Mouse (Mus musculus) myocyte (in vitro differentiated cells): ENCODE results near the gene Dazap1.

Experiments used
- E2F4 ChIP-seq: IDR thresholded peaks from one replicate; pipeline ENCODE4 v1.6.1; 2011; ENCODE audit warnings: mild to moderate bottlenecking, control low read depth, moderate library complexity; ENCODE audit not compliant: insufficient read depth
- MAX ChIP-seq: IDR thresholded peaks from one replicate; pipeline ENCODE4 v1.6.1; 2011; ENCODE audit warnings: low read depth, mild to moderate bottlenecking, control low read depth
- MYOD1 ChIP-seq, 3 experiments: IDR thresholded peaks; one replicate each; pipeline ENCODE4 v1.6.1; 2011; ENCODE audit warnings: control low read depth in 2 of 3, low read depth in 2 of 3, mild to moderate bottlenecking in 2 of 3, moderate library complexity in 1 of 3; ENCODE audit not compliant: insufficient read length in 2 of 3, control insufficient read depth in 1 of 3
- POLR2A ChIP-seq: IDR thresholded peaks from one replicate; pipeline ENCODE4 v1.6.1; 2011; ENCODE audit warnings: low read depth, mild to moderate bottlenecking, control low read depth, moderate library complexity; ENCODE audit not compliant: insufficient read length
- POLR2AphosphoS2 ChIP-seq: IDR thresholded peaks from one replicate; pipeline ENCODE4 v1.6.1; 2011; ENCODE audit warnings: low read depth, control low read depth; ENCODE audit not compliant: insufficient read length

DNA sequence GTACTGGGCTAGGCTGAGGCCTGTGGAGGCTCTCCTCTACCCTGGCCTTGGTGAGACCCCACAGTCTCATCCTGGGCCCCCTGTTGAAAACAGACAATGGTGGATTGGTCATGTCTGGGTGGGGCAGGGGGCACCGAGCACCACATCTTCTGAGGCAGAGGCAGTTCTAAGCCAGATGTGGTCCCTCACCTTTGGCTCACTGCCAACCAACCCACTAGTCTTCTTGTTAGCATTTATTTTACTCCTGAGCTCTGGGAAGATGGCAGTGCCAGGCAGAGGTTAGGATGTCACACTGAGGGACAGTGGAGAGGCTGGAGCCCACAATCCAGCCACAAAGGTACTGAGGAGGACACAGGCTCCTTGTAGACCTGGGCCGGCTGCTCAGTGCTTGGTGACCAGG, 3.4 kb upstream of the Dazap1 start:
- TF ChIP-seq POLR2A (peak; percentile 1), MAX (no peak), POLR2AphosphoS2 (peak; percentile 10), MYOD1 (IDR thresholded peaks at IDR 0.05; ENCODE audit: control insufficient read depth in 1 of 3, insufficient read length in 2 of 3, low read depth in 2 of 3) (no peak), E2F4 (no peak)
